Mouse (Mus musculus): Measurements from ENCODE around the gene Tnfrsf25. TPM values are rescaled to one million over a fixed set of nuclear protein-coding genes. Genes with fewer than 3 reads are reported as not detected.

Tnfrsf25 gene
- polyA plus RNA-seq, 1 experiment from 2014 or later: 1.2 TPM

DNA sequence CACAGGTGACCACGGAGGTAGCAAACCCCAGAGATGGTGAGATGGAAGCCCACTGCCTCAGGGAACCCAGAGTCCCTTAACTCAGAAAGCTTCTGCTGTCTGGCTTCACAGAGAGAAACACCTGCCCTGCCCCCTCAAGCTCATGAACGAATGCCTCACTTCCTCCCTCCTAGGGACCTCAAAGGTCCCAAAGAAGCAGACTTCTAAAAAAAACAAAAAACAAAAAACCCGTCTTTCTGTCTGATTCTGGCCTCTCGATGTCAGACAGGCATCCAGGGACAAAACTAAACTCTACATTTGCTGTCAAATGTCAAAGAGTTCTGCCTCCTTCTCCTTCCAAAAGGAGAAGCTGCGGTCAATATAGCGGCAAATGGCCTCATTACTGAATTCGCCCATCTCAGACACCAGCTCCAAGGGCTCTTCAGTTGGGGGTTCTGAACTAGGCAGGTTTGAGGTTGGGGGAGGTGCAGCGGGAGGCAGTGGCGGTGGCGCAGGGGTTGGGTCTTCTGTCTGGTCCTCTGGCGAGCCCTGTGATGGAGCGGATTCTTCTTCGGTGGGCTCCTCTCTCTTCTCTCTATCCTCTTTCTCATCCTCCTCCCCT is 8.7 kb downstream of the Tnfrsf25 start:
- H3K27ac ChIP-seq (ENCODE audit: low read depth, low read length): no peak overlapping the region
- no peaks in the 10 kb centered on the region for H3K9me3 ChIP-seq (ENCODE audit: control insufficient read depth)
- H3K4me1 ChIP-seq (replicated peaks; ENCODE audit: control insufficient read depth, insufficient read depth, low read length): no peaks in the 10 kb centered on the region
- H3K4me3 ChIP-seq (ENCODE audit: low read depth, low read length): no peak overlapping the region
- no peak overlapping the region; the same call in 1 of the 2 replicates for H3K4me2 ChIP-seq (replicated peaks; ENCODE audit: low read depth)
- ATAC-seq: no peak
- peaks cover 68% of the 10 kb centered on the region for H3K27me3 ChIP-seq (replicated peaks; ENCODE audit: control insufficient read depth, insufficient read depth, low read length)
- peaks cover 11% of the 10 kb centered on the region; the same call in 1 of the 2 replicates for H3K36me3 ChIP-seq (ENCODE audit: control insufficient read depth, insufficient read depth)
- TF ChIP-seq CTCF (IDR thresholded peaks at IDR 0.05; ENCODE audit: low read depth): no peak
- no peak overlapping the region for H3K9ac ChIP-seq (ENCODE audit: low read depth, low read length)
- 52% methylated on average over 13 of the region's 13 CpGs for WGBS

DNA sequence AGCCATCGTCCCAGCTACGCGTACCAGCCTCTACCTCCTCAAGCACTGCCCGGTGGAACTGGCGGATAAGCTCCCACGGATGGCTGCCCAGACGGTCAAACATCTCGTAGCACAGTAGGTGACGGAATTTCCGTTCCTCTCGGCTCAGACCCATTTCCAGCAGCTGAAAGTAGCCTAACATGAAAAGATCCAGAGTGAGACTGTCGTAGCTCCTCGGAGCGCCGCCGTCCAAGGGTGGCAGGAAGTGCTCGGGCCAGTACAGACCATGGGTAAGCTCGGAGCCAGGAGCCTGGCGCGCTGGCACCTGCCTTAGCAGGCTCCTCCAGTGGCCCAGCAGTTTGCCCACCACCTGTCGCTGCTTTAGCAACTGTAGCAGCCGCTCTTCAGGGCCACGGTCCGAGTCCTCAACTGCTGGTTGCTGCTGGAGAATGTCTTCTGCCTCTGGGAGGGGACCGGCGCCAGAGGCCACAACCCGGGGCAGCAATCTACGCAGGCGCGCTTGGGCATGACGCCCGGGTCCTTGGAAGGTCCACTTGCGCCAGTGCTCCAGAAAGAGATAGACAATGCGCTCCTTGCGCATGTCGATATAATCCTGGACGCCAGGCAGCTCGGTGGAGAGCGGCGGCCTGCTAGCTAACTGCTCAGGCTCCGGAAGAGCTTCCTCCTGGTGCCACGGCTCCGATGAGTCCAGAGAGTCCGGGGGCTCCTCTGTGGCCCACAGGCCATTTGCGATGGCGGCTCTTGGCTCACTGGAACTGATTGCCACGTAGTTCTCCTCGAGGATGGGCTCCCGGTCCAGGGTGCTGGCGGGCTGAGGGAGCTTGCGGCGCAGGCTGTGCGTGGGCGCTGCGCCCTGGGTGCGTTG is 9.7 kb downstream of the Tnfrsf25 start:
- peak overlapping the region; percentile 9; the same call in 1 of the 2 replicates for H3K4me3 ChIP-seq (ENCODE audit: low read depth, low read length)
- no peaks in the 10 kb centered on the region for H3K4me1 ChIP-seq (replicated peaks; ENCODE audit: control insufficient read depth, insufficient read depth, low read length)
- peak overlapping the region; percentile 18 for H3K4me2 ChIP-seq (replicated peaks; ENCODE audit: low read depth)
- H3K27ac ChIP-seq (ENCODE audit: low read depth, low read length): no peak overlapping the region
- peaks cover 61% of the 10 kb centered on the region for H3K27me3 ChIP-seq (replicated peaks; ENCODE audit: control insufficient read depth, insufficient read depth, low read length)
- TF ChIP-seq CTCF (IDR thresholded peaks at IDR 0.05; ENCODE audit: low read depth): no peak
- peaks cover 11% of the 10 kb centered on the region; the same call in 1 of the 2 replicates for H3K36me3 ChIP-seq (ENCODE audit: control insufficient read depth, insufficient read depth)
- no peak overlapping the region for H3K9ac ChIP-seq (ENCODE audit: low read depth, low read length)
- no peak for ATAC-seq
- WGBS: 48% methylated on average over 56 of the region's 56 CpGs
- no peaks in the 10 kb centered on the region for H3K9me3 ChIP-seq (ENCODE audit: control insufficient read depth)

DNA sequence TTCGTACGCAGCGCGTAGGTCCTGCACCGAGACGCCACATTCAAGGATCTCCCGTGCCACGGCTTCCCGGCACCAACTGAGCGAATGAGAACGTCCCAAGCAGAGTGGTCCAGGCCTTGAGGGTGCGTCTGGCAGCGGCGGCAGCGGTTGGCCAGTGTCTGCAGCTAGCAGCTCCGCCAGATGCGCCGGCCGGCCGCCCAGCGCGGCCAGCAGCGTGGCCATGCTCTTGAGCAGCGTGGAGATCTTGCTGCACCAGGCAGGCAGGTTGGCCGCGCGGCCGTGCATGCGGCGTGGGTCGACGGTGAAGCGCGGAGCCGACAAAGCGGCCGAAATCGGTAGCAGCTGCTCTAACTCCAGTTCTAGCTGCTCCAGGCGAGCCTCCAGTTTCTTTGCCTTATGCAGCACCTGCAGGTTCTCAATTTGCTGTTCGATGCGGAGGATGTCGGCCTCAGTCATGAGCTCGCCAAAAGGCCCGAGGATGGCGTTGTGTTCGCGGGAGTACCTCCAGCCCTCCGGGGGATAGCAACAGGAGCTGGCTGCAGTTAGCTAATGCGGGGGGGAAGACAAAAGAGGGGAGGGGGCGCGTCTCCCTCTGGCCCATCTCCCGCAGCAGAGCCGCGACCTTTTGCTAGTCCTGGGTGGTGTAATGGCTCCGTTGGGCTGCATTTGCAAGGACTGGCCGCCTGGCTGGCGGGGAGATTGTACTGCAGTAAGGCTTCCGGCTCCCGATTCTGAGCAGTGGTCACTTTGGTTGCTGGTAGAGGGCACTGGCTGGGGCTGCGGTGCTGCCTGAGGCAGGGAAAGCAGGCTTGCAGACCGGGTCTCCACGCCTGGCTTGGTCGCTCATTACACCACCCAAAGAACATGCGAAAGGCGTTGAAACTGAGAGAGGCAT is 10.5 kb downstream of the Tnfrsf25 start:
- no peak for TF ChIP-seq CTCF (IDR thresholded peaks at IDR 0.05; ENCODE audit: low read depth)
- Histone ChIP-seq H3K4me2 (replicated peaks; ENCODE audit: low read depth) (peak overlapping the region; percentile 18), H3K27ac (ENCODE audit: low read depth, low read length) (no peak overlapping the region), H3K36me3 (ENCODE audit: control insufficient read depth, insufficient read depth) (peaks cover 11% of the 10 kb centered on the region; the same call in 1 of the 2 replicates), H3K4me3 (ENCODE audit: low read depth, low read length) (peak overlapping the region; percentile 9; the same call in 1 of the 2 replicates), H3K9ac (ENCODE audit: low read depth, low read length) (no peak overlapping the region), H3K9me3 (ENCODE audit: control insufficient read depth) (no peaks in the 10 kb centered on the region), H3K4me1 (replicated peaks; ENCODE audit: control insufficient read depth, insufficient read depth, low read length) (no peaks in the 10 kb centered on the region; the same call in 1 of the 2 replicates), H3K27me3 (replicated peaks; ENCODE audit: control insufficient read depth, insufficient read depth, low read length) (peaks cover 57% of the 10 kb centered on the region)
- no peak for ATAC-seq
- 41% methylated on average over 61 of the region's 65 CpGs for WGBS

DNA sequence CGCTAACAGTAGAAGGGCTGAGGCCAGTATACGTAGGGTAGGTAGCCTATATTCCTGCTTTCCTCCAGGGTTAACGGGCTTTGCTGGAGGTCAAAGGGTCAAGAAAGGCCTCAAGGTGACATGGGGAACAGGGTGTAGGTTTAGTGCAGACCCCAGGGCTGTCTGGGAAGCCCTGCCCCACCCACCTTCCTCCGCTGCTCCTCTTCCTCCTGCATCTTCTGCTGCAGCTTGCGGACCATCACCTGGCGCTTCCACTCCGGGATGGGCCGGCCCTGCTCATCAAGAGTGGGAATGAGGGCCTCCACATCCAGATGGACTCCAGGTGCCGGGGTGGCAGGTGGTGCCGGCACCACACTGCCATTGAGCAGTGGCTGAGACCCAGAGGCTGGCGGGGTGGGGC is 12.2 kb downstream of the Tnfrsf25 start:
- peaks cover 61% of the 10 kb centered on the region for H3K27me3 ChIP-seq (replicated peaks; ENCODE audit: control insufficient read depth, insufficient read depth, low read length)
- H3K36me3 ChIP-seq (ENCODE audit: control insufficient read depth, insufficient read depth): peaks cover 11% of the 10 kb centered on the region; the same call in 1 of the 2 replicates
- ATAC-seq: no peak
- no peak overlapping the region for H3K9ac ChIP-seq (ENCODE audit: low read depth, low read length)
- no peaks in the 10 kb centered on the region for H3K9me3 ChIP-seq (ENCODE audit: control insufficient read depth)
- 70% methylated on average over 11 of the region's 11 CpGs for WGBS
- no peak for TF ChIP-seq CTCF (IDR thresholded peaks at IDR 0.05; ENCODE audit: low read depth)
- peak overlapping the region; percentile 83 for H3K27ac ChIP-seq (ENCODE audit: low read depth, low read length)
- peak overlapping the region; percentile 89 for H3K4me2 ChIP-seq (replicated peaks; ENCODE audit: low read depth)
- H3K4me3 ChIP-seq (ENCODE audit: low read depth, low read length): peak overlapping the region; percentile 55; the same call in 1 of the 2 replicates
- no peaks in the 10 kb centered on the region; the same call in none of the 2 replicates for H3K4me1 ChIP-seq (replicated peaks; ENCODE audit: control insufficient read depth, insufficient read depth, low read length)

DNA sequence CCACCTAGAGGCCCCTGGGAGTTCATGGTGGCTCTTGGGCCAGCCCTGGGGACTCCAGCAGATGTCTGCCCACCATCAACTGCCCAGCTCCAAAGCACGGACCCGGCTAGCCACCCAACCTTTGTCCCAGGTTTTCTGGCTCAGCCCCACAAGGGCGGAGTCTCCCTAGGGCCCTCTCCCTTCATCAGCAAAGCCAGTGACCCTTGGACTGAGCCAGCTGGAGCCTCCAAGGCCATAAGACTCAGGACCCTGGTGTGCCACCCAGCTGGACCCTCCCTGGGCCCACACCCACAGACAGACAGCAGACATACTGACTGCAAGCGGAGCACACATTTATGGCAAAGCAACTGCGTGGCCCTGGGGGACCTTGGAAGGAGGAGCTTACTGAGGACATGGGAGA is 13.1 kb downstream of the Tnfrsf25 start:
- Histone ChIP-seq H3K27me3 (replicated peaks; ENCODE audit: control insufficient read depth, insufficient read depth, low read length) (peaks cover 59% of the 10 kb centered on the region), H3K27ac (ENCODE audit: low read depth, low read length) (peak overlapping the region; percentile 83), H3K36me3 (ENCODE audit: control insufficient read depth, insufficient read depth) (peaks cover 11% of the 10 kb centered on the region; the same call in 1 of the 2 replicates), H3K4me2 (replicated peaks; ENCODE audit: low read depth) (peak overlapping the region; percentile 89), H3K4me3 (ENCODE audit: low read depth, low read length) (peak overlapping the region; percentile 55), H3K4me1 (replicated peaks; ENCODE audit: control insufficient read depth, insufficient read depth, low read length) (no peaks in the 10 kb centered on the region; the same call in none of the 2 replicates), H3K9me3 (ENCODE audit: control insufficient read depth) (no peaks in the 10 kb centered on the region), H3K9ac (ENCODE audit: low read depth, low read length) (0 out of 2 replicates have a peak overlapping the region, but pooled peaks have one; percentile 37)
- peak; percentile 55 for ATAC-seq
- no peak for TF ChIP-seq CTCF (IDR thresholded peaks at IDR 0.05; ENCODE audit: low read depth)
- whole genome bisulfite sequencing: 23% methylated on average over 5 of the region's 5 CpGs

Measured in intestine, postnatal 0 days (tissue).